Mouse (Mus musculus): ENCODE measurements around the gene Defb36.

The Defb36 gene

DNA sequence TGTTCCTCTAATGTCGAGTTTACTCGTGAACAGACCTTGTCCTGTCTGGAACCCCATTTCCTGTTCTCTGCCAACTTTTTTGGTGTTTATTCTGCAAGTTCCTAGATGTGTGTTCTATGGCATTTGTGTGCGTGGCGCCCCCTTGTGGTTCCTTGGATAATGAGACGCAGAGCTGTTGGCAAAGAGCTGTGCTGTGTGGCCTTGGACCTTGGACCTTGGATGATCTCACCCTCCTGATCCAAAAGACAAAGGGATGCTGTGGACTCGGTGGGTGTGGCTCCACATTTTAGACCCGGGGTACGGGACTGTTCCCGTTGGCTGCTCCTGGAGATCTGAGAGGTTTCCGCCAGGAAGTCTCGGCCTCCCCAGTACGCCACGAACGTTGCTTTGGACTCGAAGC lies at the start of gene Defb36:
Defb36 (plus strand) TSS at position 271 of the 400 bp plus-strand sequence.
- in situ Hi-C loops (cut with MboI; ENCODE audit: low sequenced_read_pairs): no loop called here

DNA sequence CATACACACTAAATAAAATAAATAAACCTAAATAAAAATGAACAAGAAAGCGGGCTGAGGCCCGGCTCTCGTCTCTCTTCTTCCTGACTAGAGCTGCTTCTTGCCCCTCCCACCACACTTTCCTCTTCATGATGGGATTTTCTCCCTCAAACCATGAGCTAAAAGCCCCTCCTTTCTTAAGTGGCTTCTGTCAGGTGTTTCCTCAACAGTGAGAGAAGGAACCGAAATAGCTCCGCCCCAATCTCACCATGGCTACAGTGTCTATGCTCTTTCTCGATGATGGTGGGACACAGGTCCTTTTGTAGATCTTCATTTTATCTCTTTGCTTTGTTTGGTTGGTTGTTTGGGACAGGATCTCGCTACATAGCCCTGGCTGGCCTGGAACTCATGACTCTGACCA lies 47.5 kb upstream of the Defb36 start:
- in situ Hi-C loops (cut with MboI; ENCODE audit: low sequenced_read_pairs): no loop called here

DNA sequence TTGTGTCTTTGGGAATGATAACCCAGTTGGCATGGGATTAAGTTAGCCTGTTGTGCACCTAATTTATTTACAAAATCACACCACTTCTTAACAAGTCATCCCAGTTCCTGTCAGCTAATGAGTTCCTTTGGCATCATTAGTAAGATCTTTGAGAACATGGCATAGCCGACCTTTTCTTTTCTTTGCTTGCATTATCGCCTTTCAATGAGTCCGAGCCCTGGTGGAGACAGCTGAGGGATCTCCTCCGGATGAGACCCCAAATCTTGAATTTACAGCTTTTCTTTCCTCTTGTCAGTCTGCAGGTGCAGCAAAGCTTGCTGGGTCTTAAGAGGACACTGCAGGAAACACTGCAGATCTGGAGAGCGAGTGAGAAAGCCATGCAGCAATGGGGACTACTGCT lies 35.1 kb upstream of the Defb36 start, which contains the start of gene Gm17416:
Gm17416 (plus strand) TSS at position 301 of the 400 bp plus-strand sequence.
- in situ Hi-C loops (cut with MboI; ENCODE audit: low sequenced_read_pairs): no loop called here

DNA sequence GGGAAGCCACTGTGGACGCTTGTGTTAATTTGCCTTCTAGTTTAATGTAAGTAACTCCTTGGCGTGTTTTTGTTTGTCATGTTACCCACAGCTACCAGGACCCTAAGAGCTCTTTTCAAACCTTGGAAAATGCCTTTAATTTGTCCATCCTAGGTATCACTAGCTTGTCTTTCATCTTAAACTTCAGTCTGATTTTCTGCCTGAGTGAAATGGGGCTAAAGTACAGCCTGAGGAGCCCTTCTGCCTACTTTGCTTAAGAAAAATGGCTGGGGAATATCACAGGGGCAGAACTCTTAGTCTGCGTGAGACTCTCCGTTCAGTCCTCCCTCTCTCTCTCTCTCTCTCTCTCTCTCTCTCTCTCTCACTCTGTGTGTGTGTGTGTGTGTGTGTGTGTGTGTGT lies 34.2 kb upstream of the Defb36 start:
- in situ Hi-C loops (cut with MboI; ENCODE audit: low sequenced_read_pairs): no loop called here

DNA sequence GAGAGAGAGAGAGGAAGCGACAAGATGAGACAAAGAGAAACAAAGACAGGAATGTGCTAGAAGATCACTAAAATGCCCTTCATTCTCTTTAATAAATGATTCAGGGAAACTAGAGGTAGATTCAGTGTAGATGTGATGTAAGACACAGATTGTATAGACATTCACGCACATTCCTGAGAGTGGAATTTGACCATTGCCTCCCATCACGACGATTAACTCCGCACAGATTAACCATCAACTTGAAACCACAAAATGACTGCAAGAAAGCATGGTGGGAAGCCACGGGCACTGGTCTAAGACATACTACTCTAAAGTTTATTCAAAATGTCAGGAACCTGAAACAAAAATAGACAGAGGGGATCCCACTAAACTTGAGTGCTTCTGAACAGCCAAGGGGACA lies 33.8 kb upstream of the Defb36 start:
- in situ Hi-C loops (cut with MboI; ENCODE audit: low sequenced_read_pairs): no loop called here

DNA sequence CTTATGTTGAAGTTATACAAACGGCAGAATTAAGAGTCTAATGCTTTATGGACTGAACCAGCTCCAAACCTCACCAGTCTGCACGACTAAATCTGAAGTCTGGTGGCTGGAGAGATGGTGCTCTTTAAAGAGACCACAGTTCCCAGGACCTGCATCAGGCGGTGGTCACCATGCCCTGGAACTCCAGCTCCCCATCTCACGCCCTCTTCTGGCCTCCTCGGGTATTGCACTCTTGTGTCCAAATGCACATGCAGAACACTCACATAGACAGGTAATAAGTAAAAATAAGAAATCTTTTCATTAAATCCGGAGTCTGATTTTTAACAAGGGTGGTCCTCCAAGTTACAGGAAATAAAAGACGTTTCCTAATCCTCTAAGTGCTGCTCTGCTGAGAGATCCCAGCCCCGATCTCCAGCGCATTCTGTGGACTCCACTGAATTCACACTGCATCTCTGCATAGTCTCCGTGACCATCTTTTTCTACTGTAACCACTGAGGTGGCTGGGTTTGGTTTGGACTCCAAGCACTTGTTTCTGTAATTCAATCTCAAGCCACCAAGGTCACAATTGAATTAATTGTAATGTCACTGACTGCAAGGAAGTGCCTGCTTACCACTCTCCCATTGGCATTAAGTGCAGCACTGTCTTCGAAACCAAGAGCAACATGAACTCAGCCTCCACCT lies 31.9 kb upstream of the Defb36 start, which contains the start of gene Defb21:
Defb21 (plus strand) TSS at position 631 of the 681 bp plus-strand sequence.
- in situ Hi-C loops (cut with MboI; ENCODE audit: low sequenced_read_pairs): no loop called here

DNA sequence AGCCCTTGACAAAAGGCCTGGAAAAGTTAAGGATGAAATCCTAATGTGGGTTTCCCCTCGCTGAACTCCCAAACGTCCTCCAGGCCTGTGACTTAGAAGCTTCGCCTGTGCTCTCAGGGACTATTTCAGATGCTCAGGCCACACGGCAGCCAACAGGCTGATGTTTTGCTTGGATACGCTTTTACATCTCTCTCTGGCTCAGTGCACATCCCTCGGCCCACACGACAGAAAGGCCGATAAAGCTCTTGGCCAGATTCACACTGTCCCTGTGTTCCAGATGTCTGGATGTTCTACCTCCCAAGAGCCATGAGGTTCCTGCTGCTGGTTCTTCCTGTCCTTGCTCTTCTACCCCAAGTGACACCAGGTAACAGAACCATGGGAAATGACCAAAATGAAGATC lies 30.6 kb upstream of the Defb36 start:
- in situ Hi-C loops (cut with MboI; ENCODE audit: low sequenced_read_pairs): no loop called here

DNA sequence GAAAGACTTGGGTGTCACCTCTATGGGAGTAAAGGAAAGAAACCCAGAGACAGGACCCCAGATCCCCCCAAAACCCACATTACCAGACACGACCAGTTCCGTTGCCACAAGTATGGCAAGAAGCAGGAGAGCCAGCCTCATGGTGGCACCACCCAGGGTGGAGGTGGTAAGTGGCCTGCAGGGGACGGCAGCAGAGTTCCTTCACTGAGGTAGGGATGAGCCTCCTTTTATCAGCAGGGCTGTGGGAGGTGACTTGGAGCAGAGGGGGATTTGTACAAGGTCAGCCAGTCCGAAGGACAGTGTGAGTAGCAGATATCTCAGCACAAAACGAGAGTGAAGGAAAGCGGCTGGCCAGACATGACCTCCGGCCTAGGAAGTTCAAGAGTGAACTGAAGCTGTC lies 24.0 kb upstream of the Defb36 start, which contains the start of gene Defb19:
Defb19 (minus strand) TSS at position 206 of the 400 bp plus-strand sequence.
- in situ Hi-C loops (cut with MboI; ENCODE audit: low sequenced_read_pairs): no loop called here

DNA sequence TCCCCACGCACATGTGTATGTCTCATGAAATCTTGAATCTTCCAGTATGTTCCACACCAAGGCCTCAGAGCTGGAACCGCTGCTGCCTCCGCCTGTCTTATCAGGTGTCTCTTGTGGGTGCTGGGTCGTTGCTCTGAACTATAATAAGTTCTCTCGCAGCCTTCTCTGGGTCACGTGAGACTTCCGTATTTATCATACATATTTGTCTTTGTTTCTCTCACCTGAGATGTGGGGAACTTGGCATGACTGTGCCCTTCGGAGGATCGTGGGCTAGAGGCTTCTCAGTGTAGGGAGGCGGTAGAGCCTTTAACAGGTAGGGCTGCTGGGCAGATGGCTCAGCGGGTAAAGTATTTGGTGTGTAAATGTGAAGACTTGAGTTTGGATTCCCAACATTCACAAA lies 23.5 kb upstream of the Defb36 start:
- in situ Hi-C loops (cut with MboI; ENCODE audit: low sequenced_read_pairs): no loop called here

DNA sequence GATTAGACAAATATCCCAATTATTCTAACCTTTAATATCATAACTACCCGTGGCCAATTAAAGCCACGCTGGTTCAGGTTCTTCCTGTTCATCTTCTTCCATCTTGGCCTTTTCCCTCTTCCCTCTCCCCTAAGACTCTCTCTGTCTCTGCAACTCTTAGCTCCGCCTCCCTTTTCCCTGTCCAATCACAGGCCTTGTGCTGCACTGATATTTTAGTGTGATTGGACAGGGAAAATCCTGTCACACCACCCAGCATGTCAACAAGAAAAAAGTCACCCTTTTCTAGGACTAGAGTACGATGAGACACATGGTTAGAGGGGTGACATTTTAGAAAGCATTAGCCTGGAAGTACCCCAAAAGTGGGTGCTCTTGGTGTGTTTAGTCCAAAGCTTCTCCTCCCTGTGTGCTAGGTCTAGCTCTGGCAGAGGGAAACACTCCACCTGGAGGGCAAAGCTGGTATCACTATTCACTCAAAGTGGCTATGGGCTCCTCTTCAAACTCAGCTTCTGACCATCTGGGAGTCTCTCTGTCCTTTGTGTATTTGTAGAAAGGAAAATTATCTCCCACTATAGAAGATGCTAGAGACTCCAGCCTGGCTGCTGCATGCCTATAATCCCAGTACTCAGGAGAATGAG lies 17.1 kb upstream of the Defb36 start:
- in situ Hi-C loops (cut with MboI; ENCODE audit: low sequenced_read_pairs): no loop called here

DNA sequence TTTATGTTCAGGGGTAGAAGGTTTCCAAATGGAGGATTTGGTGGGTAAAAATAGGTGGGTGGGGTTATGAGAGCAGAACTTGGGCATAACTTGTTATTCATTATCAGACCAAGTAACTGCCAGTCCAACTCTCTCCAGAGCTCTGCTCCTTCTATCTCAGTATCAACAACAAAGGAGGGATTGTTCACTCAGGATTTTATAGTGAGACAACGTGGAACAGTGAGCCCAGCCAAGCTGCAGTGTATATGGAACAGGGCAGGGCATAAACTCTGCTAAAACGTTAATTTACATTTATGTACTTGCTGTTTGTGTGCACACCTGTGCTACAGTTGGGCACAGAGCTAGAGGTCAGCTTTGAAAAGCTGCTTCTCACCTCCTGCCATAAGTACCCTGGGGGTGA lies 15.7 kb upstream of the Defb36 start:
- in situ Hi-C loops (cut with MboI; ENCODE audit: low sequenced_read_pairs): no loop called here

DNA sequence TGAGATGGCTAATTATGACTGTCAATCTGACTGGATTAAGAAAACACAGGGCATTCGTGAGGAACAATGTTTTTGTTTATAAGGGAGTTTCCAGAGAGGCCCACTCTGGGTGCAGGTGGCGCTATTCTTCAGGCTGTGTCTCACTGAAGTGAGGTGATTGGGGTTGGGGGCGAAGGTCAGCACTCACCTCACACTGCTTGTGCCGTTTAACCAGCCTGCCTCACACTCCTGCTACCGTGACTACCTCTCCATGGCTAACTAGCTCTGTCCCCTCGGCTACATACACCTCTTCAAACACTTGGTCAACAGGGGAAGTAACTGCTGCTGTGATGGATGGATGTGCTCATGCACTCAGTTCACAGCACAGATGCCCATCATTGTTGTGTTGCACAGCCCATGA lies 15.1 kb upstream of the Defb36 start:
- in situ Hi-C loops (cut with MboI; ENCODE audit: low sequenced_read_pairs): no loop called here

DNA sequence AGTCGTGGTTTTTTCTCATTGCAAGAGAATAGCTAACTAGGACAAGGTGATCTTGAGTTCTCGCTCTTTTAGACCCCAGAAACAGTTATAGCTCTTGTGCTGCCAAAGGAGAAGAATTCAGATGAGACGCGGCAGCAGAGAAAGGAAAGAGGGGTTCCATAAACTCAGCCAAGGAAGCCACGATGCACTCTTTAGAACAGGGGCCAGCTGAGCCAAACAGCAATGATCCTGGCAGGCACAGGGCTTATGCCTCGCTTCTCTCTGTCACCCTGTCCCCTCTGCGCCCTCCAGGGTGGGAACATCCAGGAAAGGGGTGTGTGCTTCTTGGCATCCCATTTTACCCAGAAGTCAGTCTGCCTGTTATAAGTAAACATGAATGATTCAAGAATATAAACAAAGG lies 4.8 kb upstream of the Defb36 start, which contains the start of gene Defb45:
Defb45 (minus strand) TSS at position 101 of the 400 bp plus-strand sequence.
- in situ Hi-C loops (cut with MboI; ENCODE audit: low sequenced_read_pairs): no loop called here

DNA sequence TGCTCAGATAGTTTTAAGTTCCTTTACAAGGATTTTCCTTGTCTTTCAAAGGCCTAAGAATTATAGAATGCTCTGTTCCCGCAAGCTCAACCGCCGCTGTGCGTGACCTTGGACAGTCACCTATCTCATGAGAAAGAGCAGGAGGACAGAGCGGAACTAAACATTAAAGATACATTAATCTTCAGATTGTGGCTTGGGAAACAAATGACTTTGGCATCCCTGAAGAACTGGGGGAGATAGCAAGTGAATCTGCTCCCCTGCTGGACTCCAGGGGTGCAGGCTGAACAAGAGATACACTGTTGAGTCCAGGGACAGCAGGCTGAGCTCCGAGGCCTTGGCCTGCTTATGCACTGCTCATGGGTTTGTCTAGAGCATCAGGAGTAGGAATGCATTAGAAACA lies 4.1 kb upstream of the Defb36 start:
- in situ Hi-C loops (cut with MboI; ENCODE audit: low sequenced_read_pairs): no loop called here

DNA sequence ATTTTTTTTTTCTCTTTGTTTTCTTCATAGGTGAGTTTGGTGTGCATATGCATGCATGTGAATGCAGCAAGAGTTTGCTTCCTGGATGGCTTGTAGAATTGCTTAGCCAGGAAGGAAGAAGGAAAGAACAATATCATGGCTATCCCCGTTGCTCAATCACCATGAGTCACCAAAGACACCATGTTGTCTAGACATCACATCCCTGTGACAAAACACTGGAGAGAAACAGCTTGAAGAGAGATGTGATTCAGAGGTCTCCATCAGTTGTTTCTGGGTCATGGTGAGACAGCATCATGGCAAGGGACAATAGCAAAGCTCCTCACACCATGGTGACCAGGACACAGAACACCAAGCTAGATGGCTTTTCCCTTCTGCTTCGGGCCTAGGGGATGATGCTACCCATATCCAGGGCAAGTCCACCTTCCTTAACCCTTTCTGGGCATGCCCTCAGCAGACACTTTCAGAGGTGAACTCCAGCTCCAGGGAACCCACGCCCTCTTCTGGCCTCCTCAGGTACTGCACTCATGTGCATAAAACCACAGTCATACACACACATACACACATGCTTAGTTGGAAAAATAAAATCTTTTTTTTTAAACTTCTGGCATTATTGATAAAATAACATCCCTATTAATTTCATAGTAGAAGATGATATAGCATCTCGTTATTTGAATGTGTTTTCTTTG lies 2.7 kb upstream of the Defb36 start:
- in situ Hi-C loops (cut with MboI; ENCODE audit: low sequenced_read_pairs): no loop called here

DNA sequence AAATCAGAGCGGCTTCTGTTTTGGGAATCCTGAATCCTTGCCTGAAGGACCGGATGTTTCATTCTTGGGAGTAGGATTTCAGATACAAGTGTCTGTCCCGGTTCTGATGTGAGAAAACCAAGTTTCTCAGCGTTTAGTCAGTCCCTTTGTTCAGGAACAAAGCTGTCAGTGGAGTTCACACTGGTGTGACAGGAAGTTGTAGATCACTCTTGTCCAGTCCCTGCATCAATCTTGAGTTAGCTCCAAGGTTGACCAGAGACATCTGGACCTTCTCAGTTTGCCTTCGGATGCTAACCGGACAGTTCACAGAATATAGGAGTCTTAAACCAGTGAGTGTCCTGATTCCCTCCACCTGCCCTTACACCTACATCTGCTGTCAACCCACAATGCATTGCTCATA lies 3.6 kb downstream of the Defb36 start:
- in situ Hi-C loops (cut with MboI; ENCODE audit: low sequenced_read_pairs): no loop called here

DNA sequence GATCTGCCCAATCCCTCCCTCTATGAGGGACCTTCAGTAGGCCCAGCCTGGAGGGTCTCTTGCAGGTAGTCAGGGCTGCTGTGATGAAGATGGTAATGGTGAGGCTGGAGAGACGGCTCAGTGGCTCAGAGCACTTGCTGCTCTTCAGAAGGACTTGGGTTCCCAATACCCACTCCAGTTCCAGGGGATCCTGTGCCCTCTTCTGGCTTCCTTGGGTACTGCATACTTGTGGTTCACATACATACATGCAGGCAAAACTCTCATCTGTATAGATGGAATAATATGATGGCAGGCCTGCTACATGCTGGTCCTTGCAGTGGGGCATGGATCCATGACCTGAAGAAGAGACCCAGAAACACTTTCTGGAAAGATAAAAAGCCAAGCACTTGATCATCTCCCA lies 4.6 kb downstream of the Defb36 start:
- in situ Hi-C loops (cut with MboI; ENCODE audit: low sequenced_read_pairs): no loop called here

DNA sequence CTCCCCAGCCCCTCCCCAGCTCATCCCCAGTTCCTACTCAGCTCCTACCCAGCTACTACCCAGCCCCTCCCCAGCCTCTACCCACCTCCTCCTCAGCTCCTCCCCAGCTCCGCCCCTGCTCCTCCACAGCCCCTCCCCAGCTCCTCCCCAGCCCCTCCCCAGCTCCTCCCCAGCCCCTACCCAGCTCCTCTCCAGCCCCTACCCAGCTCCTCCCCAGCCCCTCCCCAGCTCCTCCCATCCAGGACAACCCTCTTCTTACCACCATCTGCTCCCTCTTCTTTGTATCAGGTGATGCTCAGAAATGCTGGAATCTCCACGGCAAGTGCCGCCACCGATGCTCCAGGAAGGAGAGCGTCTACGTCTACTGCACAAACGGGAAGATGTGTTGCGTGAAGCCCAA lies 8.1 kb downstream of the Defb36 start:
- in situ Hi-C loops (cut with MboI; ENCODE audit: low sequenced_read_pairs): loop anchor here (10.0 kb wide), 1 partner anchor 53 kb away; the partner anchor contains the start of gene H13

DNA sequence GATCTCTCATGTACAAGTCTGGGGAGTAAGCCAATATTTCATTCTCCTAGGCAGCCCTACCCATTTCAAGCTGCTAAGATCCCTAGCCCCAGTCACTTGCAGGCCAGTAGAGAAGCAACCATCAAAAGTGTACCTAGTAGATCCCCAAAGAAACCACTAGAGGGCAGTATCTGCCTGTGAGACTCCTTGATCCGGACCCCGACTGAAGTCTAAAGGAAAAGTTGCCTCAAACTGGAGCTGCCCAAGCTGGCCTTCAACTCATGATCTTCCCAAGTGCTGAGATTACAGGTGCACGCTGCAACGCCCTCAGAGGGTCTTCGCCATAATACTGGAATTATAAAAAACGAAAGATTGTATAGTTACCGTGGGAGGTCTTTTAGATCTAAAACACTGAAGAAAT lies 11.4 kb downstream of the Defb36 start:
- in situ Hi-C loops (cut with MboI; ENCODE audit: low sequenced_read_pairs): loop anchor here (10.0 kb wide), 1 partner anchor 49 kb away; the partner anchor contains the start of gene H13

DNA sequence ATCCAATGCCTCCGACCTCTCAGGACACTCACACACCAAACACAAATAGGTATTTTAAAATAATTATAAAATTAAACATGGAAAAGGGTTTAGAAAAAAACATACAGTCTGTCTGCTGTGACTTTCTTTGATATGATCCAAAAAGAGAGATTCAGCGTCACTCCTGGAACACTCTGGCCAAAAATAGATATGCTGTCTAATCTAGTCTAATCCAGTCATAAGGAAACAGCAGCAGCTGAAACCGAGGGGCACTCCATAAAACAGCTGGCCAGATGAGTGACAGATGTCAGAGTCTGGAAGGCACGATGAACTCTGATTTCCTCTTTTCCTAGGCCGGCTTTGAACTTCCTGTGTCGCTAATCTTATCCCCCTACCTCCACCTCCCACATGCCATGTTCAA lies 12.3 kb downstream of the Defb36 start:
- in situ Hi-C loops (cut with MboI; ENCODE audit: low sequenced_read_pairs): loop anchor here (10.0 kb wide), 1 partner anchor 48 kb away; the partner anchor contains the start of gene H13

DNA sequence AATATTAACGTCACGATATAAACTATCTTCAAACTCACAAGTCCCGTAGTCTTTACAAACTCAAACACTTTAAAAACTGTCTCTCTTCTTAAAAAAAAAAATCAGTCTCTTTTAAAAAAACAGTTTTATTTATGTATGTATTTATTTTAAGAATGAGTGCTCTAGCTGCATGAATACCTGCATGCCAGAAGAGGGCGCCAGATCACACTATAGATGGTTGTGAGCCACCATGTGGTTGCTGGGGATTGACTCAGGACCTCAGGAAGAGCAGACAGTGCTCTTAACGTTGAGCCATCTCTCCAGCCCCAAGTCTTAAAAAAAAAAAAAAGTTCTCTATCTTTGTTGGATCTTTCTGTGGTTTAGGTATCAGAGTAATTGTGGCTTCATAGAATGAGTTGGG lies 13.2 kb downstream of the Defb36 start:
- in situ Hi-C loops (cut with MboI; ENCODE audit: low sequenced_read_pairs): loop anchor here (10.0 kb wide), 1 partner anchor 47 kb away; the partner anchor contains the start of gene H13
